Mouse (Mus musculus) heart, embryonic 12.5 days (tissue): ENCODE results near the gene Agpat4. TPM values are rescaled to one million over a fixed set of nuclear protein-coding genes. Genes with fewer than 3 reads are reported as not detected.

Source experiments
- ATAC-seq: fragments of 200-750 bp; cut with Nextera tagmentation; 2 replicates; pipeline ENCODE4 v1.8.0; 2017; ENCODE audit warnings: moderate TSS enrichment, moderate library complexity; ENCODE audit not compliant: insufficient number of reproducible peaks, low FRiP score
- H3K27ac ChIP-seq: fragments of 300-500 bp; sonication (generic); 2 replicates; pipeline ENCODE4 v1.5.1; 2016; ENCODE audit warnings: mild to moderate bottlenecking, moderate library complexity; ENCODE audit not compliant: poor library complexity, severe bottlenecking
- H3K27me3 ChIP-seq: fragments of 300-500 bp; sonication (generic); replicated peaks from 2 replicates; pipeline ENCODE4 v1.6.1; 2016; ENCODE audit warnings: mild to moderate bottlenecking, moderate library complexity
- H3K36me3 ChIP-seq: fragments of 300-500 bp; sonication (generic); 2 replicates; pipeline ENCODE4 v1.6.1; 2016; ENCODE audit warnings: mild to moderate bottlenecking, moderate library complexity
- H3K4me1 ChIP-seq: fragments of 300-500 bp; sonication (generic); replicated peaks from 2 replicates; pipeline ENCODE4 v1.6.1; 2016; ENCODE audit warnings: mild to moderate bottlenecking
- H3K4me2 ChIP-seq: fragments of 300-500 bp; sonication (generic); 2 replicates; pipeline ENCODE4 v1.6.1; 2016; ENCODE audit warnings: mild to moderate bottlenecking, moderate library complexity
- H3K4me3 ChIP-seq: fragments of 300-500 bp; sonication (generic); 2 replicates; pipeline ENCODE4 v1.5.1; 2016; ENCODE audit warnings: mild to moderate bottlenecking
- H3K9ac ChIP-seq: fragments of 300-500 bp; sonication (generic); 2 replicates; pipeline ENCODE4 v1.6.1; 2016; ENCODE audit warnings: mild to moderate bottlenecking, moderate library complexity
- H3K9me3 ChIP-seq: fragments of 300-500 bp; sonication (generic); replicated peaks from 2 replicates; pipeline ENCODE4 v1.6.1; 2016; ENCODE audit warnings: mild to moderate bottlenecking, moderate library complexity
- WGBS: fragments of 180-500 bp; shearing (Covaris S2); methylation state at CpG from one replicate; pipeline ENCODE4 v1.1.7; 2016; 5-methylcytosine and 5-hydroxymethylcytosine counted together
- polyA plus RNA-seq: library from polyadenylated mRNA; unstranded; fragments of >200 nt; fragmentation: Nextera tagmentation; extraction: Ambion mirVana; gene quantifications from 2 replicates; pipeline ENCODE4 v1.2.1, GENCODE M21; 2016

Gene Agpat4
- polyA plus RNA-seq, 1 experiment from 2014 or later: 21.1 TPM

DNA sequence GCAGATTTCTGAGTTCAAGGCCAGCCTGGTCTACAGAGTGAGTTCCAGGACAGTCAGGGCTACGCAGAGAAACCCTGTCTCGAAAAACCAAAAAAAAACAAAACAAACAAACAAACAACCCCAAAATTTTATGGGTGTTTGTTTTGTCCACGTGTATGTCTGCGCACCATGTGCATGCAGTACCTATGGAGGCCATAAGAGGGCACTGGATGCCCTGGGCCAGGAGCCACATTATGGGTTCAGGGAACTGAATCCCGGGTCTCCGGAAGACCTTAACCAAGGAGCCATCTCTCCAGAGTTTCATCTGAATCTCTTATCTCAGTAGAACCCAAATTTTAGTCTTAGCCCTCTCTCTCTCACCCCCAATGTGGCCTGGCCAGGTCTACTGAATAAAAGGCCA is 14.7 kb upstream of the Agpat4 start:
- Histone ChIP-seq H3K36me3 (no peaks in the 10 kb centered on the region), H3K4me2 (no peak overlapping the region), H3K9ac (no peak overlapping the region), H3K4me3 (no peak overlapping the region), H3K9me3 (no peaks in the 10 kb centered on the region; the same call in 1 of the 2 replicates), H3K4me1 (no peaks in the 10 kb centered on the region), H3K27me3 (no peaks in the 10 kb centered on the region), H3K27ac (no peak overlapping the region)
- 80% methylated on average over 6 of the region's 6 CpGs for WGBS
- ATAC-seq: no peak

GRCm38 (mm10) chr17:12104245-12104644 is 14.3 kb upstream of the Agpat4 start:
- Histone ChIP-seq H3K9me3 (no peaks in the 10 kb centered on the region; the same call in 1 of the 2 replicates), H3K4me2 (no peak overlapping the region), H3K36me3 (no peaks in the 10 kb centered on the region), H3K27me3 (no peaks in the 10 kb centered on the region), H3K27ac (no peak overlapping the region), H3K4me3 (no peak overlapping the region), H3K9ac (no peak overlapping the region), H3K4me1 (no peaks in the 10 kb centered on the region)
- WGBS: 64% methylated on average over 7 of the region's 7 CpGs
- no peak for ATAC-seq

DNA sequence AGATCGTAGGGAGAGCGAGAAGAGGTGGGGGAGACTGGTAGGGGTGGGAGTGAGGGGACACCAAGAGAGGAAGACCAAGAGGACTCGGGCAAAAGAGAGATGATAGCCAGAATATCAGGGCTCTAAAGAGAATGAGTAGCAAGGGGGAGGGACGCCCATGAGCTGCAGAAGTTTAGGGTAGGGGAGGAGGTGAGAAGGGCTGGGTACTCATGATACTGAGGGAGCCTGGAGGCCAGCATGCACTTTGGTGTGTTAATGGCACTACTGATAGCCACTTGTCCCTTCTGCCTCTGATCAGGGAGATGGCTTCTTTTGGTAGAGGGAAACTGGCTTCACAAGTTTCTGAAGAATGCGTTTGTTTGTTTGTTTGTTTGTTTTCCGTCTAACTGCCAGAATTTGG is 13.8 kb upstream of the Agpat4 start:
- 72% methylated on average over 6 of the region's 6 CpGs for WGBS
- no peak for ATAC-seq
- no peak overlapping the region for H3K4me3 ChIP-seq

DNA sequence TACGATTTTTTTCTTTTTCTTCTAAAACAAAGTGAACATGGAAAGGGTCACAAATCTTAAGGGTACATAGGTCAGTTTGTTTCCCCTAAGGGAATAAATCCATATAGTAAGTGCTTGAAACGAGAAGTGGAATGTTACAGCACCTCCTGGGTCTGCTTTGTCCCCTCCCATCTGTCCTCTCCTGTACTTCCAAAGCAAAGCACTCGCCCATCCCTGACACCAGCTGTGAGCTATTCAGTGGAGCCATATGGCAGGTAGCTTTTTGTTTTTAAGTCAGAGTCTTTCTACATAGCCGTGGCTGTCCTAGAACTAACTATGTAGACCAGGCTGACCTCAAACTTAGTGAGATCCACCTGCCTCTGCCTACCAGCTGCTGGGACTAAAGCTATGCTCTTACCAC is 12.2 kb upstream of the Agpat4 start:
- no peak overlapping the region for H3K9ac ChIP-seq
- H3K27ac ChIP-seq: no peak overlapping the region
- H3K27me3 ChIP-seq: no peaks in the 10 kb centered on the region
- no peak overlapping the region for H3K4me2 ChIP-seq
- no peak for ATAC-seq
- H3K9me3 ChIP-seq: no peaks in the 10 kb centered on the region; the same call in 1 of the 2 replicates
- WGBS: 52% methylated on average over 4 of the region's 4 CpGs
- H3K4me3 ChIP-seq: no peak overlapping the region
- H3K36me3 ChIP-seq: no peaks in the 10 kb centered on the region
- H3K4me1 ChIP-seq: no peaks in the 10 kb centered on the region

More for the DNA sequence above, 13.8 kb upstream of the Agpat4 start:
- no peaks in the 10 kb centered on the region; the same call in 1 of the 2 replicates for H3K9me3 ChIP-seq
- H3K27ac ChIP-seq: no peak overlapping the region
- no peaks in the 10 kb centered on the region for H3K4me1 ChIP-seq
- H3K27me3 ChIP-seq: no peaks in the 10 kb centered on the region
- no peaks in the 10 kb centered on the region for H3K36me3 ChIP-seq
- no peak overlapping the region for H3K9ac ChIP-seq
- H3K4me2 ChIP-seq: no peak overlapping the region

- no peaks in the 10 kb centered on the region for H3K36me3 ChIP-seq
- no peaks in the 10 kb centered on the region for H3K9me3 ChIP-seq
- WGBS: 85% methylated on average over 6 of the region's 6 CpGs
- no peaks in the 10 kb centered on the region for H3K27me3 ChIP-seq
- H3K4me1 ChIP-seq: no peaks in the 10 kb centered on the region
- no peak overlapping the region for H3K4me2 ChIP-seq
- no peak overlapping the region for H3K9ac ChIP-seq
- ATAC-seq: no peak
- H3K4me3 ChIP-seq: no peak overlapping the region
- H3K27ac ChIP-seq: no peak overlapping the region
Observed at GRCm38 (mm10) chr17:12113626-12114025, 4.9 kb upstream of the Agpat4 start.

- Histone ChIP-seq H3K9me3 (no peaks in the 10 kb centered on the region), H3K4me2 (no peak overlapping the region), H3K27ac (no peak overlapping the region), H3K4me3 (no peak overlapping the region), H3K27me3 (no peaks in the 10 kb centered on the region), H3K4me1 (peaks cover under 1% of the 10 kb centered on the region; the same call in 1 of the 2 replicates), H3K9ac (no peak overlapping the region), H3K36me3 (no peaks in the 10 kb centered on the region)
- no peak for ATAC-seq
- 69% methylated on average over 2 of the region's 2 CpGs for WGBS
Observed at GRCm38 (mm10) chr17:12115086-12115485, 3.4 kb upstream of the Agpat4 start.

DNA sequence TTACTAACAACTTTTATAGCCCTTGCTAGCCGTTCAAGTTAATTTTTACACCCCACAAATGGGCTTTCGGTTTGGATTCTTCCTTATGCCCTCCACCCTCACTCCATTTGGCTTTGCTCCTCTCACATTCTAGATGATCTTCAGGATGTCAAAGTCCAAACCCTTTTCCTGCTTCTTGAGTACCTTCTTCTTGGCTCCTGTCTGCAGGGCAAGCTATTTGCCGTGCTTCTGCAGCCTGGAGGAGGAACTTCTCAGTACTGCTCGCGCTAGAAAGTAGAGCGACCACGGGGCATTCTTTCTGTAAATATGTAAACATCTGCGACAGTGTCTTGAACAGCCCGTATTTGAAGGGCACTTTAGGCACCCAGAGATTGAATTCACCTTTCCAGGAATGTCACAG is 373 bp upstream of the Agpat4 start:
- H3K27ac ChIP-seq: peak overlapping the region; percentile 87; the same call in 1 of the 2 replicates
- peak overlapping the region; percentile 94 for H3K9ac ChIP-seq
- no peaks in the 10 kb centered on the region for H3K9me3 ChIP-seq

DNA sequence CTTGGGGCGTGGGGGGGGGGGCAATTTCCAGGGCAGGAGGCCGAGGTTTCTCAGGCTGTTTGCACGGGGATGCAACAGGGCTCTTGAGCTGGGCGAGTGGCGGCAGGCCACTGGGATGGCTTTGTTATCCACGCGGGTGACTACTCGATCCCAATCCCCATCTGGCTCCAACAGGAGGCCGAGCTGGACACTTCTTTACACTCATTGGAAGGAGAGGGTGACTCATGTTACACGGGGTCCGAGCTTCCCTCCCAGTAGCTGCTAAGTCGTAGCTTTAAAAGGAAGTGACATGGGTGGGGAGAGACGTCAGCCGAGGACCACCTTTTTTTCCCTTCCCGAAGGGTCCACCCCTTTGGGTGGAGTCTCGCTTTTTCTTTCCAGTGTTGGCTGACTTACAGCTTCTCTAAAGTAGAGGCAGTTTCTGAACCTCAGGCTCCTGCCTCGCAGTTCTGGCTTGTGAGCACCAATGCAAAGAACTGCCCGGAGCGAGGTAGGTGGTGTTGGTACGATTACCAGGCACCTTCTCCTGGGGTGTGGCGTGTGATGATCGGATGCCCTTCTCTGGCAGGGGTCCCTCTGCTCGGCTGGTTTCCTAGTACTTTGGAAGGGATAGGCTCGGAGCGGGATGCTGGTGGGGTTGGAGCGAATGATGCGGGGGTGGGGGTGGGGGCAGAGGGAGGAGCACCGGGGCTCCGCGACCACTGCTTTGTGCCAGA is 580 bp downstream of the Agpat4 start:
- H3K27ac ChIP-seq: peak overlapping the region; percentile 87
- H3K4me2 ChIP-seq: peak overlapping the region; percentile 86
- H3K9ac ChIP-seq: peak overlapping the region; percentile 94
- ATAC-seq: peak; percentile 92
- no peaks in the 10 kb centered on the region for H3K9me3 ChIP-seq
- peaks cover 9% of the 10 kb centered on the region for H3K4me1 ChIP-seq
- WGBS: under 1% methylated on average over 30 of the region's 30 CpGs
- peak overlapping the region; percentile 89 for H3K4me3 ChIP-seq
- no peaks in the 10 kb centered on the region for H3K36me3 ChIP-seq
- no peaks in the 10 kb centered on the region for H3K27me3 ChIP-seq

More for the DNA sequence above, 373 bp upstream of the Agpat4 start:
- Histone ChIP-seq H3K4me1 (peaks cover 6% of the 10 kb centered on the region), H3K27me3 (no peaks in the 10 kb centered on the region), H3K4me3 (peak overlapping the region; percentile 89), H3K4me2 (peak overlapping the region; percentile 86), H3K36me3 (no peaks in the 10 kb centered on the region)
- WGBS: 6% methylated on average over 9 of the region's 9 CpGs
- no peak for ATAC-seq

- H3K4me3 ChIP-seq: peak overlapping the region; percentile 89
- no peak for ATAC-seq
- 0% methylated on average over 12 of the region's 12 CpGs for WGBS
- H3K4me2 ChIP-seq: peak overlapping the region; percentile 86
- H3K9ac ChIP-seq: peak overlapping the region; percentile 94
- H3K27ac ChIP-seq: peak overlapping the region; percentile 87
- no peaks in the 10 kb centered on the region for H3K27me3 ChIP-seq
- H3K9me3 ChIP-seq: no peaks in the 10 kb centered on the region
- peaks cover 3% of the 10 kb centered on the region for H3K36me3 ChIP-seq
- H3K4me1 ChIP-seq: peaks cover 9% of the 10 kb centered on the region
Observed at GRCm38 (mm10) chr17:12119675-12120074, 1.2 kb downstream of the Agpat4 start.

DNA sequence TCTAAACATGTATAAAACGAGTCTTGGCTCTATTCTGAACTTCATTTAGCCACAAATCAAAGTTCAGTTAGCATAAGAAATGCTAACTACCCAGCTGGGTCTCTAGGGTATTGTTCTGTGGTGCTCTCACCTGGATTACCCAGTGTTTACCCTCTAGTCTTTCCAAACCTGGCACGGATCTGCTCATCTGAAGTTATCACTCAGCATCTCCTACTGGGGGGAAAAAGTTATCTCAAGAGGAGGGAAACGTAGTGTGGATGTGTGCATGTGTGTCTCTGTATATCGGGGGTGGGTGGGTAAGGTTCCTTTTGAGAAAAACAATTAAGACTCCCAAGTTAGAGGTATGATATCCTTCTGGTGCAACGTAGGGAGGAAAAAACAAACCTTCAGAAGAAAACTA is 1.8 kb downstream of the Agpat4 start:
- H3K4me1 ChIP-seq: peaks cover 9% of the 10 kb centered on the region
- H3K4me3 ChIP-seq: peak overlapping the region; percentile 89
- H3K9me3 ChIP-seq: no peaks in the 10 kb centered on the region; the same call in 1 of the 2 replicates
- H3K27me3 ChIP-seq: no peaks in the 10 kb centered on the region
- peaks cover 9% of the 10 kb centered on the region for H3K36me3 ChIP-seq
- WGBS: 40% methylated on average over 5 of the region's 5 CpGs
- ATAC-seq: no peak
- no peak overlapping the region for H3K27ac ChIP-seq
- peak overlapping the region; percentile 44 for H3K4me2 ChIP-seq
- 0 out of 2 replicates have a peak overlapping the region, but pooled peaks have one; percentile 2 for H3K9ac ChIP-seq

DNA sequence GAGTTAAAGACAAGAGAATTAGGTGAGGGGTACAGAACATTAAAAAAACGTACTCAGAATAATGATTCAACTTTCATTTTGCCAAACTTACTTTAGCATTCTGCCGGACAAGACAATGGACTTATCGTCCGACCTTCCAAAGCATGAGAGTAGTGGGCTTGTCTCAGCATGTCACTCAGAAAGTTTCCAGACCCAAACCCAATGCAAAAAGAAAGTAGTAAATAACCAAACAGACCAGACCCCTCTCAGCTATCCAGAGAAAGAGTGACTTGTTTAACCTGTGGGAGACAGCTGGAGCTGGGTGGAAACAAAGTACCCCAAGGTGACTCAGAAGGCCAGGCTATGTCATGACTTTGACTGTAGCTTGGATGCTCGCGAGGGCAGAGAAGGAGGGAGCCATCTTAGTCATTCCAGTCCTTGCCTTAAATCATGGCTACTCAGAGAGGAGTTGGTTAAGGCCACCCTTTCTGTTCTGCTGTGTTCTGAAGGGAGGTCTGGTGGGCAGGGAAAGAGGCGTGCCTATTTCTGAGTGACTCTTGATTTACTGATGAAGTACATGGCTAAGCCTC is 2.8 kb downstream of the Agpat4 start:
- H3K4me1 ChIP-seq: peaks cover 9% of the 10 kb centered on the region
- no peak overlapping the region for H3K4me3 ChIP-seq
- no peak overlapping the region for H3K27ac ChIP-seq
- H3K27me3 ChIP-seq: no peaks in the 10 kb centered on the region
- H3K9me3 ChIP-seq: no peaks in the 10 kb centered on the region; the same call in 1 of the 2 replicates
- no peak overlapping the region for H3K9ac ChIP-seq
- H3K36me3 ChIP-seq: peaks cover 17% of the 10 kb centered on the region
- WGBS: 84% methylated on average over 7 of the region's 7 CpGs
- ATAC-seq: no peak
- H3K4me2 ChIP-seq: peak overlapping the region; percentile 37
